8 mouse cellular contexts compared by ENCODE assay signal in the genomic region with DNA sequence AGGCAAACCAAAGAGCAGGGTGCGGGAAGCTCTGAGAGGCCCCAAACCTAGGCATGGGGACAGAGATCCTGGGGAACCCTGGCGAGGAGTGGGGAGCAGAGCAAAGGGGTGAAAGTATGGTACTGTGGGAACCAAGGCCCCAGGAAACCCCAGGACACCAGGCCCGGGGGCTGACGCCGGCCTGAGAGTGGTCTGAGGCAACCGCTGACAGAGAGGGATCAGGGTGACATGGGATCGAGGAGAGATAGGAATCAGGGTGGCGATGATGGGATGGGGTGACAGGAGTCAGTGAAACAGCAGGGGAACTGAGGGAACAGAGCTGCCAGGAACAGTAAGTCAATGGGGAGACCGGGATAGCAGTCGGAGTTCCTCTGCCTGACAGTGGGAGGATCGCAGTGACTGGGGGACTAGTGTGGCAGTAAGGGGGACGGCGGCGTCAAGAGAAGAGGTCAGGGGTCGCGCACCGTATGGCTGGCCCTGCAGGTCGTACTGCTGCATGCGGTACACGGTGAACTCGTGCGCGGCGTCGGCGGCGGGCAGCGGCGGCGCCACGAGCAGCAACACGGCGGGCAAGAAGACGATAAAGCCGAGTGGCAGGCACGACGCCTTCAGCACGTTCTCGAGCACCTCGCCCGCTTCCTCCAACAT. TPM values are rescaled to one million over a fixed set of nuclear protein-coding genes. Genes with fewer than 3 reads are reported as not detected.
DNase-seq lines count a peak whose midpoint lies in the region; ATAC-seq lines count a peak whose summit lies in the region.

No protein-coding gene starts in this region.

- ATAC-seq in lung, embryonic 15.5 days (ENCODE audit: borderline replicate concordance, extremely low read depth, low FRiP score, low TSS enrichment), result peak; percentile 30; the same call in 1 of the 2 replicates
- peak; percentile 36 for ATAC-seq in hindbrain, embryonic 12.5 days (ENCODE audit: low FRiP score)
- peak; percentile 60 for ATAC-seq in midbrain, embryonic 13.5 days

- peak overlapping the region; percentile 99 for H3K4me3 ChIP-seq in lung, embryonic 15.5 days
- peak overlapping the region; percentile 82 for H3K4me3 ChIP-seq in hindbrain, embryonic 12.5 days
- H3K4me3 ChIP-seq in midbrain, embryonic 13.5 days (replicated peaks), result peak overlapping the region; percentile 82

- H3K27ac ChIP-seq in lung, embryonic 15.5 days, result no peak overlapping the region
- peak overlapping the region; percentile 45; the same call in 1 of the 2 replicates for H3K27ac ChIP-seq in hindbrain, embryonic 12.5 days
- H3K27ac ChIP-seq in midbrain, embryonic 13.5 days, result peak overlapping the region; percentile 64

- H3K4me2 ChIP-seq in lung, embryonic 15.5 days, result peak overlapping the region; percentile 92
- peak overlapping the region; percentile 96 for H3K4me2 ChIP-seq in hindbrain, embryonic 12.5 days (replicated peaks)
- peak overlapping the region; percentile 99 for H3K4me2 ChIP-seq in midbrain, embryonic 13.5 days (replicated peaks)

- peaks cover 26% of the 10 kb centered on the region for H3K4me1 ChIP-seq in lung, embryonic 15.5 days
- H3K4me1 ChIP-seq in hindbrain, embryonic 12.5 days, result peaks cover 26% of the 10 kb centered on the region
- peaks cover 21% of the 10 kb centered on the region for H3K4me1 ChIP-seq in midbrain, embryonic 13.5 days (replicated peaks)

- peak; percentile 44 for DNase-seq in cerebellum, adult 8-10 months
- no peak for DNase-seq in cerebellum, postnatal 10 days
- no peak for DNase-seq in lung, postnatal 25 days (ENCODE audit: low spot score)
- DNase-seq in spleen, adult 18-20 months, result no peak
- no peak for DNase-seq in B cell, adult 2 months

- H3K9me3 ChIP-seq in lung, embryonic 15.5 days, result no peaks in the 10 kb centered on the region
- no peaks in the 10 kb centered on the region for H3K9me3 ChIP-seq in hindbrain, embryonic 12.5 days (replicated peaks)
- H3K9me3 ChIP-seq in midbrain, embryonic 13.5 days, result no peaks in the 10 kb centered on the region

- H3K36me3 ChIP-seq in lung, embryonic 15.5 days, result peaks cover 28% of the 10 kb centered on the region
- peaks cover 26% of the 10 kb centered on the region for H3K36me3 ChIP-seq in hindbrain, embryonic 12.5 days
- H3K36me3 ChIP-seq in midbrain, embryonic 13.5 days, result peaks cover 30% of the 10 kb centered on the region

- H3K9ac ChIP-seq in lung, embryonic 15.5 days, result peak overlapping the region; percentile 94
- H3K9ac ChIP-seq in hindbrain, embryonic 12.5 days, result peak overlapping the region; percentile 82
- H3K9ac ChIP-seq in midbrain, embryonic 13.5 days (replicated peaks), result peak overlapping the region; percentile 85

- under 1% methylated on average over 41 of the region's 41 CpGs for WGBS in lung, embryonic 15.5 days
- 2% methylated on average over 41 of the region's 41 CpGs for WGBS in hindbrain, embryonic 12.5 days
- 2% methylated on average over 41 of the region's 41 CpGs for WGBS in midbrain, embryonic 13.5 days

- H3K27me3 ChIP-seq in lung, embryonic 15.5 days, result no peaks in the 10 kb centered on the region
- H3K27me3 ChIP-seq in hindbrain, embryonic 12.5 days, result no peaks in the 10 kb centered on the region; the same call in 1 of the 2 replicates
- H3K27me3 ChIP-seq in midbrain, embryonic 13.5 days, result no peaks in the 10 kb centered on the region

RNA-seq across cellular contexts. Expression of gene Ncln, which starts 0.5 kb away (rescaled TPM):
- polyA plus RNA-seq in lung, embryonic 15.5 days (2015; fragmentation: Nextera tagmentation; extraction: Ambion mirVana), result 81.8 and 82.8 TPM in 2 replicates
- polyA plus RNA-seq in hindbrain, embryonic 12.5 days (2016; fragmentation: Nextera tagmentation; extraction: Ambion mirVana), result 75.1 and 79.5 TPM in 2 replicates
- polyA plus RNA-seq in midbrain, embryonic 13.5 days (2015; fragmentation: Nextera tagmentation; extraction: Ambion mirVana), result 57.1 and 58.2 TPM in 2 replicates

RNA-seq across cellular contexts. Expression of gene S1pr4, which starts 4.2 kb away (rescaled TPM):
- 2.5 and 3.6 TPM in 2 replicates for polyA plus RNA-seq in lung, embryonic 15.5 days (2015; fragmentation: Nextera tagmentation; extraction: Ambion mirVana)
- polyA plus RNA-seq in hindbrain, embryonic 12.5 days (2016; fragmentation: Nextera tagmentation; extraction: Ambion mirVana), result 0.52 and 0.65 TPM in 2 replicates
- 0.64 and 0.77 TPM in 2 replicates for polyA plus RNA-seq in midbrain, embryonic 13.5 days (2015; fragmentation: Nextera tagmentation; extraction: Ambion mirVana)

RNA-seq across cellular contexts. Expression of gene Celf5, which starts 13.2 kb away (rescaled TPM):
- polyA plus RNA-seq in lung, embryonic 15.5 days (2015; fragmentation: Nextera tagmentation; extraction: Ambion mirVana), result 0.34 and 0.42 TPM in 2 replicates
- polyA plus RNA-seq in hindbrain, embryonic 12.5 days (2016; fragmentation: Nextera tagmentation; extraction: Ambion mirVana), result 37.1 and 41.3 TPM in 2 replicates
- polyA plus RNA-seq in midbrain, embryonic 13.5 days (2015; fragmentation: Nextera tagmentation; extraction: Ambion mirVana), result 75.5 and 79.4 TPM in 2 replicates

RNA-seq across cellular contexts. Expression of gene Gna15, which starts 28.3 kb away (rescaled TPM):
- 1.7 and 1.8 TPM in 2 replicates for polyA plus RNA-seq in lung, embryonic 15.5 days (2015; fragmentation: Nextera tagmentation; extraction: Ambion mirVana)
- 0.75 and 0.82 TPM in 2 replicates for polyA plus RNA-seq in hindbrain, embryonic 12.5 days (2016; fragmentation: Nextera tagmentation; extraction: Ambion mirVana)
- polyA plus RNA-seq in midbrain, embryonic 13.5 days (2015; fragmentation: Nextera tagmentation; extraction: Ambion mirVana), result 0.94 and 1.0 TPM in 2 replicates

RNA-seq across cellular contexts. Expression of gene Nfic, which starts 40.3 kb away (rescaled TPM):
- 86.0 and 87.2 TPM in 2 replicates for polyA plus RNA-seq in lung, embryonic 15.5 days (2015; fragmentation: Nextera tagmentation; extraction: Ambion mirVana)
- polyA plus RNA-seq in hindbrain, embryonic 12.5 days (2016; fragmentation: Nextera tagmentation; extraction: Ambion mirVana), result 30.9 and 31.5 TPM in 2 replicates
- 13.1 and 15.2 TPM in 2 replicates for polyA plus RNA-seq in midbrain, embryonic 13.5 days (2015; fragmentation: Nextera tagmentation; extraction: Ambion mirVana)

Comparison
In these comparisons a context has a peak if more than half of its experiments do, and no peak if none do; other contexts are left out.
1. RNA of gene Celf5, which starts 13.2 kb away (polyA plus RNA-seq): 75.5 to 79.4 TPM in midbrain, embryonic 13.5 days and 37.1 to 41.3 TPM in hindbrain, embryonic 12.5 days; 0.34 to 0.42 TPM in lung, embryonic 15.5 days; every median in the first group is over 10 times any median in the second.
2. Peak in every context shown above with its lines, with median percentiles within 50 percentile points of each other: ATAC-seq, H3K4me2 ChIP-seq, H3K4me3 ChIP-seq and H3K9ac ChIP-seq.